Mouse (Mus musculus) liver, adult 2 months (tissue): ENCODE results near the gene Tnfsf9. TPM values are rescaled to one million over a fixed set of nuclear protein-coding genes. Genes with fewer than 3 reads are reported as not detected.

Experiments used
- DNase-seq: peaks from one replicate; pipeline ENCODE4 v3.0.0-alpha.2; 2011; ENCODE audit warnings: low read depth, low spot score; ENCODE audit errors: extremely low read depth
- H3K27ac ChIP-seq: fragments of 200-500 bp; replicated peaks from 2 replicates; pipeline ENCODE4 v1.5.1; 2012; ENCODE audit warnings: low read depth, mild to moderate bottlenecking, control low read depth, inconsistent platforms, low read length; ENCODE audit not compliant: insufficient read depth
- H3K27me3 ChIP-seq: fragments of 200-500 bp; 2 replicates; pipeline ENCODE4 v1.6.1; 2012; ENCODE audit warnings: mild to moderate bottlenecking, moderate library complexity, low read length, inconsistent platforms; ENCODE audit not compliant: control insufficient read depth, insufficient read depth
- H3K36me3 ChIP-seq: fragments of 200-500 bp; 2 replicates; pipeline ENCODE4 v1.6.1; 2012; ENCODE audit warnings: low read length, inconsistent platforms; ENCODE audit not compliant: control insufficient read depth, insufficient read depth
- H3K4me1 ChIP-seq: fragments of 200-500 bp; 2 replicates; pipeline ENCODE4 v1.6.1; 2011; ENCODE audit warnings: low read length; ENCODE audit not compliant: control insufficient read depth, insufficient read depth
- H3K4me3 ChIP-seq: fragments of 200-500 bp; 2 replicates; pipeline ENCODE4 v1.5.1; 2011; ENCODE audit warnings: low read depth, mild to moderate bottlenecking, control low read depth, low read length, moderate library complexity; ENCODE audit not compliant: insufficient read depth
- H3K79me2 ChIP-seq: fragments of 200-500 bp; 2 replicates; pipeline ENCODE4 v1.6.1; 2012; ENCODE audit warnings: inconsistent platforms, mild to moderate bottlenecking, low read length, moderate library complexity; ENCODE audit not compliant: control insufficient read depth, insufficient read depth
- H3K9ac ChIP-seq: fragments of 200-500 bp; 2 replicates; pipeline ENCODE4 v1.6.1; 2012; ENCODE audit warnings: low read depth, mild to moderate bottlenecking, control low read depth, inconsistent platforms, low read length
- CTCF ChIP-seq: fragments of 200-500 bp; IDR thresholded peaks from 2 replicates; pipeline ENCODE4 v1.5.1; 2011; ENCODE audit warnings: low read depth, low read length, control low read depth
- POLR2A ChIP-seq: fragments of 200-500 bp; IDR thresholded peaks from 2 replicates; pipeline ENCODE4 v1.6.1; 2011; ENCODE audit warnings: low read length, control low read depth; ENCODE audit not compliant: insufficient read depth; ENCODE audit errors: extremely low read depth
- WGBS: fragments of 180-500 bp; shearing (Covaris S2); methylation state at CpG from one replicate; pipeline ENCODE4 v1.1.7; 2018; 5-methylcytosine and 5-hydroxymethylcytosine counted together
- polyA plus RNA-seq: library from polyadenylated mRNA; depleted of rRNA; stranded (reverse); fragments of >200 nt; gene quantifications from 2 replicates; pipeline ENCODE4 v1.2.3, GENCODE M21; 2012
- total RNA-seq: library from RNA; depleted of rRNA; stranded (reverse); fragments of >200 nt; gene quantifications from 2 replicates; pipeline ENCODE4 v1.2.3, GENCODE M21; 2014

Gene Tnfsf9
- total and polyA plus RNA-seq, 2 experiments: 0.09 to 0.18 TPM

DNA sequence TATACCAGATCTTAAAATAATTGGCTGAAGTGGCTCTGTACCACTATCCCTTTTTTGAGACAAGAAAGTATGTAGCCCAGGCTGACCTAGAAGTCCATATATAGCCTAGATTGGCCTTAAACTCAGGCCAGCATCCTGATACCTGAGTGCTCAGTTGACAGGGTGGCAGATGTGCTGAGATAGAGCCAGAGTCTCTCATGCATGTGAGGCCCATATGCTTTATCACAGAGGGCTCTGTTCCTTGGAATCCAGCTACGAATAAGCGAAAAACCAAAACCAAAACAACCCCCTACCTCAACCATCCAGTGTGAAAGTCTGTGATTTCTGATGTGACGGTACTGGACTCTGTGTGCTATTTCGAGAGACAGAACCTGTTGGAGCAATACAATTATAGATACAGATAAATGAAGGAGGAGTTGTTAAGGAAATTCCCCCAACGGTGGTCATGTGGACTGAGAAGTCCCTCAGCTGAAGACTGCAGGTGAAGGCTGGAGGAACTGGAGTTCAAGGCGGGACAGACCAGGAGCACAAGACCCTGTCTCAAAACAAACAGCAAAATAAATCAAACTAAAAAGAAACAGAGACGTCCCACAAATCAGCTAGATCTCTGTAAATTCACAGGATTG is 3.0 kb downstream of the Tnfsf9 start:
- whole genome bisulfite sequencing: 88% methylated on average over 7 of the region's 7 CpGs
- TF ChIP-seq POLR2A (no peak), CTCF (no peak)
- Histone ChIP-seq H3K79me2 (no peaks in the 10 kb centered on the region), H3K36me3 (no peaks in the 10 kb centered on the region), H3K4me3 (no peak overlapping the region), H3K9ac (no peak overlapping the region), H3K27me3 (0 out of 2 replicates have a peak, but pooled peaks cover 3% of the 10 kb centered on the region), H3K27ac (no peak overlapping the region), H3K4me1 (no peaks in the 10 kb centered on the region)
- DNase-seq: no peak

GRCm38 (mm10) chr17:57108666-57109171 is 3.6 kb downstream of the Tnfsf9 start:
- H3K4me1 ChIP-seq: no peaks in the 10 kb centered on the region
- H3K36me3 ChIP-seq: no peaks in the 10 kb centered on the region
- H3K79me2 ChIP-seq: no peaks in the 10 kb centered on the region
- WGBS: 57% methylated on average over 5 of the region's 5 CpGs
- DNase-seq: no peak
- H3K27me3 ChIP-seq: 0 out of 2 replicates have a peak, but pooled peaks cover 3% of the 10 kb centered on the region
- no peak overlapping the region for H3K4me3 ChIP-seq
- TF ChIP-seq CTCF: no peak
- no peak for TF ChIP-seq POLR2A
- no peak overlapping the region for H3K9ac ChIP-seq
- H3K27ac ChIP-seq: no peak overlapping the region

- WGBS: 100% methylated on average over 1 of the region's 1 CpGs
- DNase-seq: no peak
- Histone ChIP-seq H3K27me3 (0 out of 2 replicates have a peak, but pooled peaks cover 3% of the 10 kb centered on the region), H3K9ac (no peak overlapping the region), H3K27ac (no peak overlapping the region), H3K4me3 (no peak overlapping the region), H3K4me1 (no peaks in the 10 kb centered on the region), H3K36me3 (no peaks in the 10 kb centered on the region), H3K79me2 (no peaks in the 10 kb centered on the region)
- TF ChIP-seq CTCF (no peak), POLR2A (no peak)
Measured at GRCm38 (mm10) chr17:57110005-57110404, 4.9 kb downstream of the Tnfsf9 start.

DNA sequence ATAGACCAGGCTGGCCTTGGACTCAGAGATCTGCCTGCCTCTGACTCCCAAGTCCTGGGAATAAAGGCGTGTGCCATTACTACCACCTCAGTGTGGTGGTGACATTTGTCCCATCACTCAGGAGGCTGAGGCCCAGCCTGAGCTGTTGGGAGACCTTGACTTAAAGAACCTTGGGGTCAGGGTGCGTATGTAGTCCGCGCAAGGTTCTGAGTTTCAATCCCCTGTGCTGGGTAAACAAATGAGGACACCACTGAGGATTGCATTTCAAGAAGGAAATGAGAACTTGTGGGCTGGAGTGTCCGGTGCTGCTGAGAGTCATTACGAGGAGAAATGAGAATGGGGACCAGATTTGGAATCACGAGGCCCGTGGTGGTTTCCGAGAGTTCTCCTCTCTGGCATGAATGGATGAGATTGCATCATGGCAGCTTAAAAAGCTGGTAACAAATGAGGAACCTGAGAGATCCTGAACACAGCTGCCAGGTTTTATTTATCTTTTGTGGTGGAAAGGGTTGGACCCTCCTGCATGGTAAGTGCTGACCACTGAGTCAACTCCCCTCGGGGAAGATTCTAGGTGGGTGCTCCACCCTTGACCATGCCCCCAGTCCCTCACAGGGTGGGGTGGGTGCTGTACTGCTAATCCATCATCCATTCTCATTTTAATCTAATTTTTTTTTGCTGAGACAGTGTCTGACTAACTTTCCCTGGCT is 7.8 kb downstream of the Tnfsf9 start:
- H3K79me2 ChIP-seq: no peaks in the 10 kb centered on the region
- whole genome bisulfite sequencing: 81% methylated on average over 10 of the region's 10 CpGs
- no peaks in the 10 kb centered on the region for H3K27me3 ChIP-seq
- H3K4me3 ChIP-seq: no peak overlapping the region
- H3K36me3 ChIP-seq: no peaks in the 10 kb centered on the region
- TF ChIP-seq CTCF (no peak), POLR2A (no peak)
- H3K27ac ChIP-seq: no peak overlapping the region
- peak; percentile 27 for DNase-seq
- H3K4me1 ChIP-seq: no peaks in the 10 kb centered on the region
- H3K9ac ChIP-seq: no peak overlapping the region

DNA sequence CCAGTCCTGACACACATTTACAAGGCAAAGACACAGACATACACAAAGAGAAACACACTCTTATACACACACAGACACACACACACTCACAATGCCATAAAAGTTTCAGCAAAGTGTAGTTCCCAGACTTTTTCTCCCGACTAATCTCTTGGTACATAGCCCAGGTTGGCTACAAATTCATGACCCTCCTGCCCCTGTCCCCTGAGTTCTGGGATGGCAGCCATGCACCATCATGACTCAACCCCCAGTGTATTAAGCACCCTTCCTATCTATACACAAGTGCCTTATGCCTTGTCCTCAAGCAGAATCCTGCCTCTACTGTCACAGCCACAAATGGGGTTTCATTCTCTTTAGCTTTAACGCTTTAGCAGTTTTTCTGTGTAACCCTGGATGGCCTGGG is 11.7 kb downstream of the Tnfsf9 start:
- H3K27ac ChIP-seq: no peak overlapping the region
- WGBS: 63% methylated on average over 2 of the region's 2 CpGs

More for the DNA sequence above, 11.7 kb downstream of the Tnfsf9 start:
- Histone ChIP-seq H3K27me3 (no peaks in the 10 kb centered on the region), H3K4me1 (no peaks in the 10 kb centered on the region), H3K79me2 (no peaks in the 10 kb centered on the region), H3K9ac (no peak overlapping the region), H3K4me3 (no peak overlapping the region), H3K36me3 (no peaks in the 10 kb centered on the region)
- DNase-seq: no peak
- no peak for TF ChIP-seq CTCF
- no peak for TF ChIP-seq POLR2A
